In genomic region chr12:76593839-76594322, GRCm38 (mm10) we compare ENCODE assay signal across 7 mouse cellular contexts.
DNase-seq lines count a peak whose midpoint lies in the region; ATAC-seq and TF ChIP-seq lines count a peak whose summit lies in the region.

No protein-coding gene starts in this region.

- TF ChIP-seq POLR2A in brain, embryonic 14.5 days (IDR thresholded peaks at IDR 0.05; ENCODE audit: borderline replicate concordance, extremely low read depth, insufficient read depth, insufficient read length, poor library complexity, severe bottlenecking) = no peak

- ATAC-seq in hindbrain, postnatal 0 days = peak; percentile 22; the same call in 1 of the 2 replicates
- 0 out of 2 replicates have a peak, but pooled peaks have one; percentile 46 for ATAC-seq in midbrain, embryonic 11.5 days (ENCODE audit: low FRiP score)

- peak; percentile 81 for DNase-seq in Muller cell, postnatal 12 days (ENCODE audit: inconsistent ontology term)
- DNase-seq in brain, embryonic 14.5 days (ENCODE audit: low read depth) = peak; percentile 72
- peak; percentile 93 for DNase-seq in gastrocnemius, adult 2 months
- peak; percentile 48 for DNase-seq in hindbrain, postnatal 0 days (ENCODE audit: low spot score)
- peak; percentile 73 to 86 for DNase-seq in left cerebral cortex, postnatal 14 days (ENCODE audit: low spot score in 2 of 2)
- DNase-seq in midbrain, embryonic 11.5 days (ENCODE audit: low spot score, missing footprints) = no peak
- peak; percentile 83 to 88 for DNase-seq in spleen, postnatal 14 days (ENCODE audit: low spot score in 2 of 2)

- intact Hi-C loops in gastrocnemius, adult 2 months (cut with DNase I) = loop anchor here (5.0 kb wide), 1 partner anchor 128 kb away; no protein-coding TSS in a partner anchor
- intact Hi-C loops in left cerebral cortex, postnatal 14 days (cut with DNase I) = loop anchor here (5.0 to 10.0 kb wide), 2 partner anchors 123 to 319 kb away; no protein-coding TSS in a partner anchor

- H3K4me2 ChIP-seq in hindbrain, postnatal 0 days (ENCODE audit: low read depth, low read length) = no peak overlapping the region
- H3K4me2 ChIP-seq in midbrain, embryonic 11.5 days = no peak overlapping the region

- no peaks in the 10 kb centered on the region for H3K36me3 ChIP-seq in hindbrain, postnatal 0 days (ENCODE audit: insufficient read depth, low read length)
- no peaks in the 10 kb centered on the region for H3K36me3 ChIP-seq in midbrain, embryonic 11.5 days (ENCODE audit: control insufficient read depth, insufficient read depth, low read length)

- no peak overlapping the region for H3K9ac ChIP-seq in hindbrain, postnatal 0 days (replicated peaks; ENCODE audit: low read length)
- peak overlapping the region; percentile 30; the same call in 1 of the 2 replicates for H3K9ac ChIP-seq in midbrain, embryonic 11.5 days (ENCODE audit: low read length)

- peak overlapping the region; percentile 9; the same call in 1 of the 2 replicates for H3K4me3 ChIP-seq in gastrocnemius, adult 2 months
- no peak overlapping the region for H3K4me3 ChIP-seq in hindbrain, postnatal 0 days (ENCODE audit: low read length)
- H3K4me3 ChIP-seq in midbrain, embryonic 11.5 days (ENCODE audit: low read depth, low read length) = no peak overlapping the region

- H3K27me3 ChIP-seq in hindbrain, postnatal 0 days (ENCODE audit: insufficient read depth, low read length) = no peaks in the 10 kb centered on the region
- H3K27me3 ChIP-seq in midbrain, embryonic 11.5 days (ENCODE audit: control insufficient read depth, insufficient read depth, low read length) = no peaks in the 10 kb centered on the region

- H3K27ac ChIP-seq in gastrocnemius, adult 2 months = peak overlapping the region; percentile 86
- H3K27ac ChIP-seq in hindbrain, postnatal 0 days = 0 out of 2 replicates have a peak overlapping the region, but pooled peaks have one; percentile 11
- no peak overlapping the region for H3K27ac ChIP-seq in midbrain, embryonic 11.5 days (ENCODE audit: low read depth, low read length)

- no peaks in the 10 kb centered on the region for H3K9me3 ChIP-seq in hindbrain, postnatal 0 days (ENCODE audit: low read length)
- no peaks in the 10 kb centered on the region for H3K9me3 ChIP-seq in midbrain, embryonic 11.5 days (ENCODE audit: control insufficient read depth, low read length)

- 8% methylated on average over 7 of the region's 7 CpGs for WGBS in hindbrain, postnatal 0 days
- 15% methylated on average over 7 of the region's 7 CpGs for WGBS in midbrain, embryonic 11.5 days

- TF ChIP-seq CTCF in brain, embryonic 14.5 days (IDR thresholded peaks at IDR 0.05; ENCODE audit: borderline replicate concordance, extremely low read depth, insufficient read depth, insufficient read length) = no peak
- no peak for TF ChIP-seq CTCF in gastrocnemius, adult 2 months (IDR thresholded peaks at IDR 0.05)
- TF ChIP-seq CTCF in hindbrain, postnatal 0 days (IDR thresholded peaks at IDR 0.05; ENCODE audit: low read depth) = no peak

- H3K4me1 ChIP-seq in hindbrain, postnatal 0 days (ENCODE audit: insufficient read depth, low read length) = peaks cover 6% of the 10 kb centered on the region; the same call in 1 of the 2 replicates
- peaks cover 4% of the 10 kb centered on the region; the same call in 1 of the 2 replicates for H3K4me1 ChIP-seq in midbrain, embryonic 11.5 days (ENCODE audit: control insufficient read depth, insufficient read depth, low read length)
